Mouse (Mus musculus) CD4-positive, CD25-positive, alpha-beta regulatory T cell, adult 4 months (primary cell): ENCODE results near the gene Gfm1. TPM values are rescaled to one million over a fixed set of nuclear protein-coding genes. Genes with fewer than 3 reads are reported as not detected.

Experiments
- ATAC-seq: one replicate; pipeline ENCODE4 v1.8.0; 2017
- polyA plus RNA-seq, 2 experiments: library from polyadenylated mRNA; unstranded; fragments of 100-300 nt; shearing (Covaris generic); gene quantifications; one replicate each; pipeline ENCODE4 v1.2.1; 2017

The Gfm1 gene
- polyA plus RNA-seq, 2 experiments from 2014 or later, result 35.1 to 35.3 TPM

DNA sequence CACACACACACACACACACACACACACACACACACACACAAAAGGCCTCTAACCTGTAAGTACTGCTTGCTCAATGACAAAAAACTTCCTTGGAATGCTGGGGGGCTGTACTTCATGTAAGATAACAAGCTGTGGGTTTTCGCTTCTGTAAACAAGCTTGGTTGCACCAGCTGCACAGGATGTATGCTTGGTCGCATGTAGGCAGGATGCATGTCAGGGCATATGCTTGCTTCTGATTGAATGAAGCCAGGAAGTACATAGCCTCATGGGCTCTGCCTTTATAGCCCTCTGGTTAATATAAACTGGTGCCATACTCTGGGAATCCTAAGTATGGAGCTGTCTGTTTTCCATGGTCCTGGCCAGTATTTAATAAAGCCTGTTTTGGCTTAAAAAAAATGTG is 68.1 kb downstream of the Gfm1 start:
- no peak for ATAC-seq

DNA sequence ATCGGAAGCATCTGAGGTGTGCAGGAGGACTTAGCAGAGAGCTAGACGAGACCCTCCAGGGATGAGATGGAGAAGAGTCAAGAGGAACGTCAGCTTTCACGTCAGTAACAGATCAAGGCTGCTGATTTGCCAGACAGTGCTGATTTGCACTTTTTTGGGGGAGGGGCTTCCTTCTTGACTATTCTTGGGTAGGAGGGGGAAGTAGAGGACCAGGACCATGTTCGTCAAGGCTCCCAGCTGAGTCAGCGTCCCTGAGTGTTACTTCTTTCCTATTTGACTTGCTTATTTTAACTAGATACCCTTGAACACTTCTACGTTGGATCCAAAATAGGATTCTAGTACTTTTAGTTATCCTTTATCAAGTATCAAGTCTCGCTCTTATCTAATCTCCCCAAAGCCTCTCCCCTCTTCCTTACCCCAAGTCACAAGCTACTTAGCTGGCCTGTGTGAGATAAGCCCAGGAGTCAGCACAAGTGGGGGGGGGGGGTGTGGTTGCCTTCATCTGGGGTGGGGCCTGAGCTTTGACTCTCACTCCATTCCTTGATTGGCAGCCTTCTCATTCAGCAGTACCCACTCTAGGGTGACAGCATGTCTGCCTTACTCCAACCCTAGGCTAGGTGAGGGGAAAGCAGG is 69.0 kb downstream of the Gfm1 start:
- ATAC-seq, result no peak

DNA sequence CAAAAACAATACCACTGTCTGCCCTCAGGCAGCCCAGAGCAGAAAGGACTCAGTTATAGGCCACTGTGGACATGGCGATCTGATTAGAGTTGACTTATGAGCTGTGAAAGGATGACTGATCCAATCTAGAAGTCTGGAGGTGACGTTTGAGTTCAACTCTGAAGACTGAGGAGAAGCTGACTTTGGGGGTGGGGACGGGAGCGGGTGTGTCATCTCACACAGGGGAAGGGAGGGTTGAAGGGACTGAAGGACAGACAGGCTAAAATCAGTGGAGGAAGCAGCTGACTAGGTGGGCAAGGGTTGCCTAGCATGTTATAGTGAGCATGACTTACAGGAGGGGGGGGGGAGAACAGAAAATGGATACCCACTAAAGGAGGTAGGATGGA is 69.5 kb downstream of the Gfm1 start:
- ATAC-seq, result no peak

DNA sequence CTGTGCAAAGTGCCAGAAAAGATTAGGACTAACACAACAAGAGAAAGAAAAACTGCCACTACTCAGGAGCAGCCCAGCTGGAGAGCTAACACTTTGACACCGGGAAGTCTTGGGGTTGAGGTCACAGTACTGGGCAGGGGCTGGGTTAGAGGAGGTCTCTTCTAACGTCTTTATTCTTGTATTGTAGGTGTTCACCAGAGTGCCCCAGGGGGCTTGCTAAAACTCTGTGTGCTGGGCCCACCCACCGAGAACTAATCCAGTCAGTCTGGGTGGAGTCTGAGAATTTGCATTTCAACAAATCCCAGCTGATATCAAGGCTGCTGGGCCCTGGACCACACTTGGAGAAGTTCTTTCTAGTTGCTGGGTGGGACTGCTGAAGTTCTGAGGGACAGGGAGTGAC is 74.0 kb downstream of the Gfm1 start:
- no peak for ATAC-seq

DNA sequence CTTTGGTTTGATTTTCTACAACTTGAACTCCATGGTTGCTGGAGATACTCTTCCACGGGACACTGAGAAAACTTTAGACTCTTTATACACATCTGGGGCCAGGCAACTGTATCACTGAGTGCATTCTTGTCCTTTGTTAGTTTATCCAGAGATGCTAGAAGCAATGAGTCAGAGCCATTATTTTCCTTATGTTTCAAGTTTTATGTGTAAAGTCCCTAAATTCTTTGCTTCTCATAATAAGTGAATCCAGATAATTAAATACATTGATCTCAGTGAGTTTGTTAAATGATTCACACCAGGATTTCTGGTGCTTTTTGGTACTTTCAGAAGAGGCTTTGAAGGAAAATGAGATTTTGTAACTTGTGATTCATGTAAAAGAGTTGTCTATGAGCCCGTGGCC is 75.4 kb downstream of the Gfm1 start:
- ATAC-seq, result no peak

DNA sequence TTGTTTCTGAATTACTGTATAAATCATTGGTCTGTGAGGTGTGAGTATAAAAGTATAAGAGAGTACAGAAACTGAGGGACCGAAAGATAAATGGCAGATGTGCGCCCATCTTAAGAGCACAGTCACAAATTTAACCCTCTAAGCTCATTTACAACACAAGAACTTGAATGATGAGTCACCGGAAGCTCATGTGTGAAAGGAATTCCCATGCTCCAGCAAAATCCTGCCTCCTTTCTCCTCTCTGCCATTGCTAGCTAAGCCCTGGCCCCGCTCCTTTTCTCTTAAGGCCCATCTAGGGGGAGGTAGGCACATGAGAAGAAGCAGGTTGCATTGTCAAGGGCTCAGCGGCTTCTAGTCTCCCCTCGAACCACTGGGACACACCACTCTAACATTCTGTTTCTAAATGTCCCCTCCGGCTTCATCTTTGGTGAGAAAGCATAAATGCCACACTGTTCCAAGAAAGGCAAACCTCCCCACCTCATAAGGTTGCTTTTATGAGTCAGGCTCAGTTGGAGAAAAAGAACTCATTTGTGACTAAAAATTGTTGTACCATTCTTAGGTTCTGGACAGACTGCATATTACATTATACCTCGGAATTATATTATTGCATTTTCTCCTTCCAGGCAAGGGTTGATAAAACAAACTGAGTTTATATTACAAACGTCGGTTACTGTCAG is 78.5 kb downstream of the Gfm1 start:
- ATAC-seq, result no peak

DNA sequence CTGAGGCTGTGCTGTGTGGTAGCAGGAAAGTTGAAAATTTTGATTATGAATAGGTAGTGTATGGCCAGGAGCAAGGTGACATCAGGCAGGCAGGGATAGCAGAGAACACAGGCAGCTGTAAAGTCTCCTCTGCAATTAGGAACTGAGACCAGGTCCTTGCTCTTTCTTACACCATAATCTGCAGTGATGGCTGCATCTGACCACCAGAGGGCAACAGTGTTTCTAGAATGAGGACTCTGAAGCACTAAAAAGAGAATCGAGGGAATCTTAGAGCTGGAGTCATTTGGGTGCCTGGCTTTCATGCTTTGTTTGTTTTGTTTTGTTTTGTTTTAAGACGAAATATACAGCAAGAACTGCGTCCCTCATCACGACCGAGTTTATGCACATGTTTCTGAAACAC is 82.9 kb downstream of the Gfm1 start:
- peak; percentile 47 for ATAC-seq

DNA sequence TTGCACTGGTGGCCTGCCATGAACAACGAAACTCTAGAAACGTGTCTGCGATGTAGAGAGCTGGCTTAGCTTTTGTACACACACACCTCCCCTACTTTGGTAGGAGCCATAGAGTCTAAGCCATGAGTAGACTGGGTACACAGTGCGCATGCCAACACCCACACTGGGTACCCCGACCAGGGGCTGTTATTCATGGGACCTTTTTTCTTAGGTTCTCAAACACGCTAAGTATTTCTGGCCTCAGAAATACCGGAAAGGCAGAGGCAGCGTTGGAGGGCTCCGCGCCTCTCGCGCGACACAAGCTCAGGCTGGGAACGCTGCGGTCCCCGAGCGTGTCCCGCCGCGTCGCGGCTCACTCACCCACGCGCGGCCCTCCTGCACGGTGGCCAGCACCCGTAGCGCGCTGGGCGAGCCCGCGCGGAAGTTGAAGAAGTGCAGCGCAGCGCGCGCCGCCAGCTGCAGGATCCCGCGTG is 84.9 kb downstream of the Gfm1 start:
- ATAC-seq, result no peak

DNA sequence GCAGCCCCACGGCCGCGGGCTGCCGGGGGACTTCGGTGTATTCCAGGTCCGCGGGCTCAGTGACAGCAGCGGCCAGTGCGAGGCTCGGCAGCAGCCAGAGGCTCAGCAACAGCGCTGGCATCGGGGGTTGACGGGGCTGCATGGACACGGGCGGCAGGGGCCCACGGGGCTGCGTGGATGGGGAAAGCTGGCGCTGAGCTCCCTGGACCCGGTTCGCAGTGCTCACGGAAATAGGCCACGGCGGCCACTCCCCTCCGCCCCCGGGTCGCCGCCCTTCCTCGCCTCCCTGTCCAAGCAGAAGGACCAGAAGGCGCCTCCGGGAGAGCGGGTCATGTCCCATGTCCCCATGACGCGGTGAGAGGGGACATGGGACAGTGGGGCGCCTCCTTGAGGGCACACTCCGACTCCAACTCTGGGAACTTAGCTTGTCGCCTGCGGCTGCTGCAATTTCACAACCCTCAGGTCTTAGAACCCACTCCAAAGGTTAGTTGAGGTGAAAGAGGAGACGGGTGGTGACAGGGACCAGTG is 85.4 kb downstream of the Gfm1 start, which contains the start of gene Rarres1:
Gene Rarres1, minus strand, starts transcription at position 250 of the 528 bp plus-strand sequence.
- ATAC-seq, result no peak

DNA sequence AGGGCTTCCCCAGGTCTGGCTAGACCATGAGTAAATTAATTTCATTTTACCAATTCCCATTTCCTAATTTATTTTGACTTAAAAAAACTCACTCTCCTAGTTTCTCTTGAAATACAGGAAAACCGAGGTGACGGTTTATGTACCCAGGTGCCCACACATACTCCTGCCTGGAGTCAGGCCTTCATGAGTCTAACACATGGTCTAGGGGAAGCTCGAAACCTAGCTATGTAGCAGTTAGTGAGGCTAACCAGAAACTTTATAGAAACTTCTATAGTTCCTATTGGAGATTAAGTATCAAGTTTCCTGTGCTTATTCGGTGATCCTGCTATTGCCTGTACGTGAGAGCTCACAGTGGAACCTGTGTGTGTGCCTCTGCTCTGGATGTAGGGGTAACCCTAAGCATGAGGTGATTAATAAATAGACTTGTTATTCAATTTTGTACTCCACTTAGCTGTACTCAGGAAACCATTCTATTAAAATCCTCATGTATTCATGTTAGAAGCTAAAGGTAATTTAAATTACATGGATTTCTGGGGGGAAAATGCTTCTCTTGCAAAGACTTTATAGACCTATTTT is 90.8 kb downstream of the Gfm1 start:
- no peak for ATAC-seq

DNA sequence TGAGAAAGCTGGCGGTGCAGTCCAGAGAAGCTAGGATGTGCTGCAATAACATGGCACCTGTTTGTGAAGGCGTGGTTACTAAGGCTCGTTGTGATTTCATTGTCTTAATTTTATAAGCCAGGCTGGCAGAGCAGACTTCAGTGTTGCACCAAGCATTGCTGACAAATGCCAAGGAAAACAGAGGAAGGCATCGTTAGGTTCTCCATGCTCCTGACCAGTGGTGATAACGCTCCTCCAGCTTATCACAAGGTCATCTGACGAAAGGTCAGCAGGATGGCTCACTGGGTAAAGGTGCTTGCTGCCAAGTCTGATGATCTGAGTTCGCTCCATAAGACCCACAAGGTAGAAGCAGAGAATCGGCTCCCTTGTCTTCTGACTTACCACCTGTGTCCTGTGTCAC is 92.8 kb downstream of the Gfm1 start:
- ATAC-seq, result no peak

DNA sequence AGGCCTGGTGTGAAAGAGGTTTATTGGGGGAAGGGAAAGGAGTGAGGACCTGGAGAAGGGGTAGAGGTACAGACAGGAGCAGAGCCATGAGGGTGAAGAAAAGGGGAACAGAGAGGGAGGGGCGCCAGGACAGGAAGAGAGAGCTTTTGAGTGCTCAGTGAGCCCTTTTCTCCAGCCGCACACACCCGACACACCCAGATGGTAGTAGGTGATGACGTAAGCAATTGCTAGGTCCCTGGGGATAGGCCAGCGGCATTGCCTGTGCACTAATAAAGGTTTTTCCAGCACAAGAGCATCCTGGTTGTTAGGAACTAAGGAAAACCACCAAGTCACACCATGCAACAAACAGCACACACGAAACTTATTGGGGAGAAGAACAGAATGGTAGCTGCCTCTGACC is 94.9 kb downstream of the Gfm1 start:
- no peak for ATAC-seq

Other genes starting within 250 kb of the Gfm1 start
- gene Mlf1, start 56.0 kb upstream of the Gfm1 start, polyA plus RNA-seq, result 1 to 10 TPM in 1 of 2 experiments, under 1 TPM in 1; 0.79 to 1.5 TPM
- not detected for gene Gm17402, start 54.9 kb upstream of the Gfm1 start, polyA plus RNA-seq
- gene Lxn, start 33.8 kb downstream of the Gfm1 start, polyA plus RNA-seq, result 10 to 100 TPM; 63.5 to 64.4 TPM
- gene Rarres1, start 85.4 kb downstream of the Gfm1 start, polyA plus RNA-seq, result not detected
- 10 to 100 TPM; 30.6 to 33.4 TPM for gene Mfsd1, start 152.6 kb downstream of the Gfm1 start, polyA plus RNA-seq